Mouse (Mus musculus): ENCODE measurements around the gene Mark2. TPM values are rescaled to one million over a fixed set of nuclear protein-coding genes. Genes with fewer than 3 reads are reported as not detected.
"Not testable (repeated sequence)": the region's sequence is repeated elsewhere in the genome, so short reads cannot be mapped to it uniquely, and the experiment has no call there.

The Mark2 gene
- total RNA-seq (2021) = 100 to 1,000 TPM; 113 to 116 TPM

- intact Hi-C loops (cut with DNase I) = loop anchor here (2.0 to 5.0 kb wide), 2 partner anchors 63 to 279 kb away; no protein-coding TSS in a partner anchor
- peak; percentile 99 for DNase-seq (ENCODE audit: extremely low spot score in 1 of 2, low spot score in 2 of 2)
Observed at GRCm38 (mm10) chr19:7341512-7342397, at the start of gene Mark2. TSS of gene Mark2 (minus strand) at chr19:7341860.

DNA sequence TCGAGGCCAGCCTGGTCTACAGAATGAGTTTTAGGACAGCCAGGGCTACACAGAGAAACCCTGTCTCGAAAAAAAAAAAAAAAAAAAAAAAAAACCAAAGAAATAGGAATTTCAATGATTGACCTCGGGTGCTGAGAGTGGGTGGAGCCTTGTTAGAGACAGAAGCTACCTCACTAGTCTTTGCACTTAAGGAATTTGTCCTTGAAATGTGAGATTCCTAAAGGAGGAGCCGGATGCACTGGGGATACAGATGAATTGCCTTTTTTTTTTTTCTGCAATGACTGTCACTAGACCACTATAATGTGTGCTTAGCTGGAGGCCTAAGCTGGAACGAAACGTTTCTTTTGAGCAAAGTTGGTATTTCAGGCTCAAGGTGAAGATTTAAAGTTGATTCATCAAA lies 46.8 kb upstream of the Mark2 start:
- no peak for DNase-seq (ENCODE audit: extremely low spot score in 1 of 2, low spot score in 2 of 2)
- intact Hi-C loops (cut with DNase I) = no loop called here

DNA sequence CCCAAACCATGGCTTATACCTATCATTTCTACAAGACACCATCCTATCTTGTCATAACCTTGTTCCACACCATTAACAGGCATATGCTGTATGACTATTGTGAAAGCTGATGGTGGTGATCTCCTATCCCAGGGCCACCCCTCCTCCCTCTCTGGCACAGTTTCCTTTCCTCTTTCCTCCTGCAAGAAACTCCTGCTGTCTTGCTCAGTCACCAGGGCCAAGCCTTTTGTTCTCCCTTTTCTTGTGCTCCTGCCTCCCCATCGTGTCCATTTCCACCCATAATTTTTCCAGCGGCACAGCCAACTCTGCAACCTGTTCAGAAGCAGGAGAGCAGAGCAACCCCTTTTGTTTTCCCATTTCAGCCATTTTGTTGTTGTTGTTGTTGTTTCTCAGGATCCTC lies 44.4 kb upstream of the Mark2 start:
- no peak for DNase-seq (ENCODE audit: extremely low spot score in 1 of 2, low spot score in 2 of 2)

DNA sequence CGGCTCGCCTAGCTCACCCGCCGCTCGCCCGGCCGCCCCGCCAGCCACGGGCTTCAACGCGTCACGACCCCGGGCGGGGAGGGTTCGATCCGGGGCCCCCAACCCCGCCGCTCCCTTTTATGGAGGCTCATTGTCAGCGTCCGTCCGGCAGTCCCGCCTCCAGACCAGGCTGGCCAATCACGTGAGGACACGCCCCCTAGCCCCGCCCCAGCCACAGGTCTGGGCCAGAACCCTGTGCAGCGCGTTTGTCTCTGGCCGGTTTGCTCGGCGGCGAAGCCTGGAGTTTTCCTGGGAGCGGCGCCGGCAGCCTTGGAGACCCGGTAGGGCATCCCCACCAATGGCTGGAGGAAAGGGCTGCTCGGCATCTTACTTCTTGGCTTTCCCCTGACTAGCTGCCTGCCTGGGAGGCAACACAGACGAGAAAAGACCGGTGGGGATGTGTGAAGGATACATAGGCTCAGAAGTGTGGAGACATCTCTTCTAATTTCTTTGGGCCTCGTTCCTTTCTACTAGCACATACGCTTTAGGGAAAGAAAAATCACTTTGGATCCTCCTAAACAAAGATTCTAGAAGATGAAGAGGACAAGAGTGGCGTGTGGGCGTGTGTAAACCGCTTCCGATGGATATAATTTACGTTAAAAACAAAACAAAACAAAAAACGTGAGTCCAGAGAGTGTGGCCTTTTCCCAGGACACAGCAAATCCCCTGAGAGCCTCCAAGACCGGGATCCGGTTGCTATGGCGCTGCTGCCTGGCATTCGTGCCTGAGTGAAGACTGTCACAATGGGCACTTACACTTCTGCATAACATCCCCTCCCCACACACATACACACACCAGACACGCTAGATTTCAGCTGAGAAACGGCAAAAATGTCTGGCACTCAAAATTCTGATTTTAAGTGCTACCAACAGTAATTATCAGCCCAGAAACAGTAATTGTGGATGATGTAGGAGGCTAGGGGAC lies 41.5 kb upstream of the Mark2 start, which contains the start of gene Spindoc:
TSS of gene Spindoc (minus strand) at position 92 of the 963 bp plus-strand sequence.
- intact Hi-C loops (cut with DNase I) = loop anchor here (1.0 kb wide), 1 partner anchor 35 kb away; no protein-coding TSS in a partner anchor
- DNase-seq (ENCODE audit: extremely low spot score in 1 of 2, low spot score in 2 of 2) = peak; percentile 97 to 98

More for the DNA sequence above, 44.4 kb upstream of the Mark2 start:
- intact Hi-C loops (cut with DNase I) = no loop called here

GRCm38 (mm10) chr19:7382248-7382902 lies 40.7 kb upstream of the Mark2 start:
- DNase-seq (ENCODE audit: extremely low spot score in 1 of 2, low spot score in 2 of 2) = peak; percentile 31 to 89
- intact Hi-C loops (cut with DNase I) = loop anchor here (1.0 kb wide), 1 partner anchor 36 kb away; no protein-coding TSS in a partner anchor

GRCm38 (mm10) chr19:7381906-7382247 lies 40.2 kb upstream of the Mark2 start:
- intact Hi-C loops (cut with DNase I) = loop anchor here (1.0 kb wide), 1 partner anchor 36 kb away; no protein-coding TSS in a partner anchor

GRCm38 (mm10) chr19:7377639-7378038 lies 36.0 kb upstream of the Mark2 start:
- DNase-seq (ENCODE audit: extremely low spot score in 1 of 2, low spot score in 2 of 2) = no peak
- intact Hi-C loops (cut with DNase I) = no loop called here

More at GRCm38 (mm10) chr19:7381906-7382247, 40.2 kb upstream of the Mark2 start:
- peak in 1 of 2 experiments; percentile 13 for DNase-seq (ENCODE audit: extremely low spot score in 1 of 2, low spot score in 2 of 2)

GRCm38 (mm10) chr19:7374491-7374890 lies 32.8 kb upstream of the Mark2 start:
- DNase-seq (ENCODE audit: extremely low spot score in 1 of 2, low spot score in 2 of 2) = no peak
- intact Hi-C loops (cut with DNase I) = no loop called here

GRCm38 (mm10) chr19:7369469-7369868 lies 27.8 kb upstream of the Mark2 start:
- DNase-seq (ENCODE audit: extremely low spot score in 1 of 2, low spot score in 2 of 2); intact Hi-C loops (cut with DNase I): not testable (repeated sequence)

GRCm38 (mm10) chr19:7353636-7354035 lies 12.0 kb upstream of the Mark2 start:
- no peak for DNase-seq (ENCODE audit: extremely low spot score in 1 of 2, low spot score in 2 of 2)
- intact Hi-C loops (cut with DNase I) = no loop called here

DNA sequence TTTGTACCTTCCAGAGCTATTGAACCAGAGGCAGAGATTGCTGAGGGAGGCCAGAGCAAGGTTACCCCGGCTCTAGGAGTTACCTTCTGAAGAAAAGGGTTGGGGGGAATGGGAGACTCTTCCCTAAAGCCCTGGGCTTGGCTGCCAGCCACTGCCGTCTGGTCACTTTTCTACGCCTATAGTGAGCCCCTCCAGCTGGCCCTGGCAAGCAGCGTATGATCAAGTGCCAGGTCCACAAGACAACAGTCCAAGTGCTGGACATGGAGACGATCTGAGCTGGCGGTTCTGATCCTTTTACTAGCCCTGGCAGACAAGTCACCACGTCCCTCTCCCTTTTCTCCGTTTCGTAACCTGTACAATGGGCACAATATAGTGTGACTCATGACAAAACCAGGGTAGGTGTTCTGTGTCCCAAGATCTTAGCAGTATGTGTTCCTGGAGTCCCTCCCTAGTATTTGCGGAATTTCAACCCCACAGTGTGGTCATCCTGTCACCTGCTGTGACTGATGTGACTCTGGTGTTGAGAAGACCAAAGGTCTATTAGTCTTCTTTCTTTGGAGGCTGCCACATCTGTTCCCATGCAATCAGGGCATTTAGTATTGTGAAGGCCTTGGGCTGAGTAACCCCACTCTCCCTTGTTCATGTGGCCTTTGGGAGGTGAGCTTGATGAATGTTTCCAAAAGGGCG lies 11.3 kb upstream of the Mark2 start:
- intact Hi-C loops (cut with DNase I) = no loop called here
- peak in 1 of 2 experiments; percentile 34 for DNase-seq (ENCODE audit: extremely low spot score in 1 of 2, low spot score in 2 of 2)

DNA sequence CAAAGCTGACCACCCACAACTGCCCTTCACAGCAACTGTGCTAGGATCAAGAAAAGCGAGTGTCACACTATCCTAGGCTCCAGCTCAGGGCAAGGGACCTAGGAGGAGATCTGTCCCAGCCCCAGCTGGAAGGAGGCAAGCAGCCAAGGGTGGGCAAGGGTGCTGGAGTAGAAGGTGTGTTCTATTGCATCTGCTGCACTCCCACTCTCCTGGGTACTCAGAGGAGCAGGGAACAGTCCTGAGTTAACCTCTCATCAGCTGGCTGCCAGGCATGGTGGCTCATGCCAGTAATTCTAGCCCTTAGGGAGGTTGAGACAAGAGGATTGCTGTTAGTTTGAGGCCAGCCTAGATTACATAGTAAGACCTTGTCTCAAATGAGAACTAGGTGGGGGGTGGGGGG lies 8.3 kb upstream of the Mark2 start:
- intact Hi-C loops (cut with DNase I) = no loop called here
- DNase-seq (ENCODE audit: extremely low spot score in 1 of 2, low spot score in 2 of 2) = peak in 1 of 2 experiments; percentile 43

DNA sequence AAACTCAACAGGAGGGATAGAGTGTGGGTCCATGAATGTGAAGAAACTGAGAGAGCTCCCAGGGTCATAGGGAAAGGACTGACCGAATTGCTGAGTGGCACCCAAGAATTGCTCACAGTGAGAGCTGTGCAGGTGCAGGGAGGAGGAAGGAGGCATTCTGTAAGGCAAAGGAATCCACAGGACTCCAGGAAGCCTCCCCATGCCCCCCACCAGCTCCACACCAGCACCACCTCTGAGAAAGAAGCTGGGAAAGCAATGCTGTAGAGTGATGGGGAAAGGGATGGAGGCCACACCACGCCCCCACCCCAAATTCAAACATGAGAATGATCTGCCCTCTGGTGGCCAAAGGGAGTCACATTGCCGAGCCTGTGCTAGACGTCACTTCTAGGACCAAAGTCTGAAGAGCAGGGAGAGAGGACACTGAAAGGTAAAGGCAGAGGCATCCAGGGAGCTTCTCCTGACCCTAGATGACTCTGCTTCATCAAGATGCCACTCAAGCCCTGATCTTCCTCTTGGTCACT lies 3.6 kb upstream of the Mark2 start:
- intact Hi-C loops (cut with DNase I) = loop anchor here (2.0 kb wide), 1 partner anchor 110 kb away; no protein-coding TSS in a partner anchor
- peak; percentile 64 to 66 for DNase-seq (ENCODE audit: extremely low spot score in 1 of 2, low spot score in 2 of 2)

DNA sequence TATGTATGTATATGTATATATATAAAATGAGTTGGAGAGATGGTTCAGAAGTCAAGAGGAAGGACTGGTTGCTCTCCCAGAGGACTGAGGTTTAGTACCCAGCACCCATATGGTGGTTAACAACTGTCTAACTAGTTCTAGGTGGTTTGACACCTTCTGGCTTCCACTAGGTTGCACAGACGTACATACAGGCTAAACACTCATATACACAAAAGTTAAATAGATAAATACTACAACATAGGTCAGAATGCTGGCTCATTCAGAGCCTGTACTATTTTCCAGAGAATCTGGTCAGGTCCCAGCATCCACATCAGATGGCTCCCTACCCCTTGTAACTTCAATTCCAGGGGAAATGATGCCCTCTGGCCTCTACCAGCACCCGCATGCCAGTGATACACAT lies 986 bp upstream of the Mark2 start:
- intact Hi-C loops (cut with DNase I) = loop anchor here (5.0 kb wide), 1 partner anchor 280 kb away; no protein-coding TSS in a partner anchor
- DNase-seq (ENCODE audit: extremely low spot score in 1 of 2, low spot score in 2 of 2) = no peak

GRCm38 (mm10) chr19:7340780-7341475 lies 732 bp downstream of the Mark2 start:
- peak in 1 of 2 experiments; percentile 44 for DNase-seq (ENCODE audit: extremely low spot score in 1 of 2, low spot score in 2 of 2)
- intact Hi-C loops (cut with DNase I) = loop anchor here (2.0 to 5.0 kb wide), 2 partner anchors 62 to 279 kb away; no protein-coding TSS in a partner anchor

DNA sequence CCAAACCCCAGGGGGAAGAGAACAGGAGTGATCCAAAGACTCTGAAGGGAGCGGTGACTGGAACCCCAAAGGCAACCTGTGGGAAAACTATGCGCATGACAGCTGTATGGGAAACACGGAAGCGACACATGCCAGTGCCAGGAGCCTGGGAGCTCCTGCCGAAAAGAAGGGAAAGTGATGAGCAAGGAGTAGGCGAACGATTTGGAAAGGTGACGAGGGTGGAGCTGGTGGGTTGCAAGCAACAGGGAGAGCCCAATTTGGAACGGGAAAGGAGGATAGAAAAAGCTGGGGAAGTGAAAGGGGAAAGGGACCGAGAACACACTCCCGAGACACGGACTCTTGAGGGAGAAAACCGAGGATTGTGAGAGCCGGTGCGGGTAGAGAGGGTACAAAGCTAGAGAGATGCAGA lies 1.3 kb downstream of the Mark2 start:
- peak; percentile 30 to 34 for DNase-seq (ENCODE audit: extremely low spot score in 1 of 2, low spot score in 2 of 2)
- intact Hi-C loops (cut with DNase I) = loop anchor here (2.0 to 5.0 kb wide), 2 partner anchors 62 to 278 kb away; no protein-coding TSS in a partner anchor

DNA sequence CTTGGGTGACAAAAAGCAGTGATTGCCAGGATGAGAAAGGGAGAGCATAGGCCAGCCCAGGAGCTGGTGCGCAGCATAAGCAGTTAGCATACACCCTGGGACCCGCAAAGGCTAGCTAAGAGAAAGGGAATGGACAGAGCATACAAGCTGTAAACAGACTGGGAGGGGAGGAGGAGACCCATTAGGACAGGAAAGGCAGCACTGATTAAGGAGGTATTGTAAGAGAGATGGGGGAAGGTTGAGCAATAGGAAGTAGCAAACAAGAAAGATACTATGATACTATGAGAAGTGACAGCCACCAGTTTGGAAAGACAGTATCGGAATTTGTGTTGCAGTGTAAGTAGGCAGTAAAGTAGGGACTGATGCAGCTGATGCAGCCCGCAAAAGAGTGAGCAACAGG lies 1.8 kb downstream of the Mark2 start:
- intact Hi-C loops (cut with DNase I) = loop anchor here (2.0 to 5.0 kb wide), 2 partner anchors 61 to 278 kb away; no protein-coding TSS in a partner anchor
- no peak for DNase-seq (ENCODE audit: extremely low spot score in 1 of 2, low spot score in 2 of 2)

Data from left cerebral cortex, postnatal 10 days (tissue).